Mouse (Mus musculus): ENCODE measurements around the gene Doc2a. TPM values are rescaled to one million over a fixed set of nuclear protein-coding genes. Genes with fewer than 3 reads are reported as not detected.

Gene Doc2a
- polyA plus RNA-seq (2012; fragmentation: generic; extraction: Trizol): not detected

DNA sequence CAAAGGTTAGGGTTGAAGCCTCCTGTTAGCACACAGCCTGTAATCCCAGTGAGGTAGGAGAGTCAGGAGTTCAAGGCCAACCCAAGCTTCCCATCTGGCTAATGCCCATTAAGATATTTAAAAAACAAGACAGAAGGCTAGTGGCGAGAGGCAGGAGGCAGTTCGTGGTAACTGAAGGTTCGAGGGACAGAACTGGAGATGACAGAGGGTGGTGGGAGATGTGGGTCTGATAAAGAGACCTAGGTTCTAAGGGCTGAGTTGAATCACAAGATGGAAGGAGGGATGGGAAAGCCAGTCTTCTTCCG is at the start of gene Doc2a:
TSS of gene Doc2a (plus strand) at position 301 of the 305 bp plus-strand sequence.

DNA sequence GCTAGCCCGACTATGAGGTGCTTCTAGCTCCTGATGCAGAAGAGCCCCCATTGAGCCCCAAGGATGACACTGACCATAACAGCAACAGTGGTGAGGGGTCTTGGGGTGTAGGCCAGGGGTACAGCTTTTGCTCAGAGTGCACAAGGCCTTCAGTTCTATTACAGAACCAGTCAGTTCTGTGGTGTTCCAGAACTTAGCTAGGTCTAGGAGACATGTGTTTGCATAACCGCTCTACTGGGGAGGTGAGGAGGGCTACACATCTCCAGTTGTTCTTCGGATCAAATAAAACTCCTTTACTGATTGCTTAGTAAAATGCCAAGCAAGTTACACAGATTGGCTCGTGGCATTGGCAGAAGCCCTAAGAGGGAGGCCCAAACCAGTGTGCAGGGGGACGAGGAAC is 15.7 kb upstream of the Doc2a start, which contains the start of gene 4930451I11Rik:
TSS of gene 4930451I11Rik (minus strand) at position 101 of the 400 bp plus-strand sequence.

DNA sequence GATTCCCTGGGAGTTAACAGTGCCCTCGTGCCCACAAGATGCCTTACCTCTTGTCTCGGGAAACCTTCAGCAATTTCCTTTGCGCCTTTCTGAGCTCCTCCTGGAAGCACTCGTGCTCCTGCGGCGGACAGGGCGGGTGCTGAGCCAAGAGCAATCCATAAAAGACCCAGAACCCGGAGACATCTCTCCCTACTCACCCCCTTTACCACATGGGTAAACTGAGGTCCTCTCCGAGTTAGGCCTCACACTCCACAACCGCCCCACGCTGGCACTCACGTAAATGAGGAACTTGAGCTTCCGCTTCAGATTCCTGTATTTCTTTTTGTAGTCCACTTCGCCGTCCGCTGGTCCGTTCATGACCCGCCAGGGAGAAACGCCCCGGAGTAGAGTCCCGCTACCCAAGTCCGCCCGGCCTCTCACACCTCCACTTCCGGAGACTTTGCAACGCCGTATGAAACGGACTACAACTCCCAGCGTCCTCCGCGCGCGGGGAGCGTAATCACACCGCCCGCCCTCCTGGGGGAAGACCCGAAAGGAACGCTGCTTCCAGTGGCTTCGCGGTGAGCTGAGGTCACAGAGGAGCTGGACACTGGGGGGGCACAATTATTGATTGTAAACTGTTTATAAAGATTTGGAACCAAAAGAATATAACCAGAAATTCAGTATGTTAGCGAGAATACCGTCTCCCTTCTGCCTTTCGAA is 14.4 kb downstream of the Doc2a start, which contains the start of gene Hirip3:
TSS of gene Hirip3 (plus strand) at position 544 of the 702 bp plus-strand sequence.

DNA sequence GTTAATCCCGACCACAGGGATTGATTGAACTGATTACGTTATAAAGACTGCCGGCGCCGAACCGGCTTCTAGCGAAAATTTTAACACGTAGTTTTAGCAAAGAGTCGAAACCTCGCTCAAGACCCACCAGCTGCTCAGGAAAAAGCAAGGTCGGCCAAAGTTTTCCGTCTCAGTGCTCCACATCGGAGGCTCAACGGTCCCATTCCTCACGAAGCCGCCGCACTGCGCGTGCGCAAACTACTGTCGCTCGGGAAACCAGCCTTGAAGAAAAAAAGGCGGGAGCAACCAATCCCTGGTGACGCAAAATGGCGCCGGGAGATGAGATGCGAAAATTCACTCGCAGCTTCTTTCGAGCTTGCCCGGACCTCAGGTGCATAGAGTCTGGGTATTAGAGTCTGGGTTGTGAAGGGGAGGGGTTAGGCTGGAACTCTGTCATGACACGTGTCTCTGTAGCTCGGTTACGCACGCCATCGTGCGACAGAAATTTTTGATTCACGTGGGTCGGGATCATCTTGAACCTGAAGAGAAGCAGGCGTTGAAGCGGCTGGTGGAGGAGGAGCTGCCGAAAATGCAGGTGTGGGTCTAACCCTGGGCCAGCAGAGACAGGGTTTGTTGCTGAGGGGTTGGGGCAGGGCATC is 15.1 kb downstream of the Doc2a start, which contains the start of gene Ino80e:
TSS of gene Ino80e (minus strand) at position 231 of the 638 bp plus-strand sequence.

DNA sequence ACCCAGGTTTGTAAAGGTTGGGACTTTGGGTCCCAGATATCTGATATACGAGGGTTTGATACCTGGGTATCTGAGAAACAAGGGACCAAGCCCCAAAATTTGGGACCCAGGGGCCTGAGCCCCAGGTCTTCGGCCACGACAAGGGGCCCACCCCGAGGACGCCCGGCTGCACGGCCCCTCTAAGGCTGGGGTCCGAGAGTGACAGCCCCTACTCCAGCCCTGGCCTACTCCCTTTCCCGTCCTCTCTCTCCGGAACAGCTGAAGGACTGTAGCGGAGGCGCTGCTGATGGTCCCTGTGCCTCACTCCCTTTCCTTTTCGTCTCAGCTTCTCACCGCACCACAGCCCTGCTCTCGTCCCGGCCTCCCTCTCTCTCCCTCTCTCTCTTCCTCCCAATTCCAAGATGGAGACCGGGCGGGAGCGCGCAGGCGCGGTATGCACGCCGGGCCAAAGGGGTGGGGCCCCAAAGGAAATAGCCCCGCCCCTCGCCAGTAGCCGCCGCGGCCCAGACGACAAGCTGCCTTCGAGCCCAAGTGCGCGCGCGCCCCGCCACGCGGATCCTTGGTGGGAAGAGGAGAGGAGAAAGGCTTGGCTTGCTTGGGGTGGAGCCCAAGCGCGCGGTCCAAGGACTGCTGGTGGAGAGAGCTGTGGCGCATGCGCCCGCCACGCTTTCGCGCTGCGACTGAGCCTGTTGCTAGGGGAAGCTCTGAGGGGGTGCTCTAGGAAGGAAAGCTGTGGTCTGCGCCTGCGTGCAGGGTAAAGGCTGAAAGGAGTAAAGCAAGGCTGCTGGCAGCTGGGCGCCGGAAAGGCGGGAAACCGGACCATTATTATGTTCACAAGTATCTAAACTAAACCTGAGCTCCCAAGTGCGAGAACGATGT is 37.3 kb downstream of the Doc2a start, which contains the start of gene Taok2:
TSS of gene Taok2 (minus strand) at position 418 of the 879 bp plus-strand sequence.

Other genes with a start within 250 kb of the Doc2a start
- 100 to 1,000 TPM in 1 of 2 experiments, 10 to 100 TPM in 1; 12.1 to 109 TPM for gene Nupr1, start 216.6 kb upstream of the Doc2a start, polyA plus RNA-seq (2012; fragmentation: generic; extraction: Trizol)
- 10 to 100 TPM; 24.3 to 64.3 TPM for gene Sgf29, start 198.1 kb upstream of the Doc2a start, polyA plus RNA-seq (2012; fragmentation: generic; extraction: Trizol)
- gene Sult1a1, start 171.0 kb upstream of the Doc2a start, polyA plus RNA-seq (2012; fragmentation: generic; extraction: Trizol): 10 to 100 TPM in 1 of 2 experiments, under 1 TPM in 1; 0.02 to 11.3 TPM
- 100 to 1,000 TPM in 1 of 2 experiments, 10 to 100 TPM in 1; 72.6 to 201 TPM for gene Bola2, start 152.0 kb upstream of the Doc2a start, polyA plus RNA-seq (2012; fragmentation: generic; extraction: Trizol)
- gene Slx1b, start 151.6 kb upstream of the Doc2a start, polyA plus RNA-seq (2012; fragmentation: generic; extraction: Trizol): 1 to 10 TPM; 5.3 to 7.8 TPM
- 1 to 10 TPM; 4.1 to 4.4 TPM for gene Coro1a, start 139.6 kb upstream of the Doc2a start, polyA plus RNA-seq (2012; fragmentation: generic; extraction: Trizol)
- 100 to 1,000 TPM; 144 to 277 TPM for gene Mapk3, start 87.8 kb upstream of the Doc2a start, polyA plus RNA-seq (2012; fragmentation: generic; extraction: Trizol)
- gene Gdpd3, start 81.1 kb upstream of the Doc2a start, polyA plus RNA-seq (2012; fragmentation: generic; extraction: Trizol): 1 to 10 TPM in 1 of 2 experiments, under 1 TPM in 1; 0.20 to 4.2 TPM
- 100 to 1,000 TPM in 1 of 2 experiments, 10 to 100 TPM in 1; 18.7 to 138 TPM for gene Ypel3, start 70.5 kb upstream of the Doc2a start, polyA plus RNA-seq (2012; fragmentation: generic; extraction: Trizol)
- gene Tbx6, start 65.9 kb upstream of the Doc2a start, polyA plus RNA-seq (2012; fragmentation: generic; extraction: Trizol): under 1 TPM; 0.01 to 0.58 TPM
- gene Ppp4c, start 54.9 kb upstream of the Doc2a start, polyA plus RNA-seq (2012; fragmentation: generic; extraction: Trizol): 100 to 1,000 TPM; 126 TPM
- gene Fam57b, start 49.7 kb upstream of the Doc2a start, polyA plus RNA-seq (2012; fragmentation: generic; extraction: Trizol): under 1 TPM; 0.08 TPM
- not detected for gene 4930451I11Rik, start 15.8 kb upstream of the Doc2a start, polyA plus RNA-seq (2012; fragmentation: generic; extraction: Trizol)
- 10 to 100 TPM; 10.8 to 24.2 TPM for gene Hirip3, start 14.6 kb downstream of the Doc2a start, polyA plus RNA-seq (2012; fragmentation: generic; extraction: Trizol)
- gene Ino80e, start 15.0 kb downstream of the Doc2a start, polyA plus RNA-seq (2012; fragmentation: generic; extraction: Trizol): 10 to 100 TPM; 65.9 to 98.4 TPM
- gene Taok2, start 37.3 kb downstream of the Doc2a start, polyA plus RNA-seq (2012; fragmentation: generic; extraction: Trizol): 10 to 100 TPM; 10.1 to 53.2 TPM
- gene Tmem219, start 75.5 kb downstream of the Doc2a start, polyA plus RNA-seq (2012; fragmentation: generic; extraction: Trizol): 10 to 100 TPM; 27.0 to 35.9 TPM
- 10 to 100 TPM in 1 of 2 experiments, 1 to 10 TPM in 1; 5.7 to 11.3 TPM for gene Kctd13, start 81.5 kb downstream of the Doc2a start, polyA plus RNA-seq (2012; fragmentation: generic; extraction: Trizol)
- under 1 TPM; 0.02 to 0.05 TPM for gene Asphd1, start 102.2 kb downstream of the Doc2a start, polyA plus RNA-seq (2012; fragmentation: generic; extraction: Trizol)
- under 1 TPM; 0.04 to 0.25 TPM for gene Sez6l2, start 103.1 kb downstream of the Doc2a start, polyA plus RNA-seq (2012; fragmentation: generic; extraction: Trizol)
- gene Cdipt, start 128.5 kb downstream of the Doc2a start, polyA plus RNA-seq (2012; fragmentation: generic; extraction: Trizol): 10 to 100 TPM; 88.2 to 97.1 TPM
- gene Cdiptos, start 128.7 kb downstream of the Doc2a start, polyA plus RNA-seq (2012; fragmentation: generic; extraction: Trizol): under 1 TPM; 0.47 to 0.64 TPM
- gene Mvp, start 167.2 kb downstream of the Doc2a start, polyA plus RNA-seq (2012; fragmentation: generic; extraction: Trizol): 10 to 100 TPM; 49.1 to 81.7 TPM
- gene Pagr1b, start 169.1 kb downstream of the Doc2a start, polyA plus RNA-seq (2012; fragmentation: generic; extraction: Trizol): under 1 TPM in 1 of 2 experiments, not detected in 1; 0.55 TPM
- gene Pagr1a, start 169.9 kb downstream of the Doc2a start, polyA plus RNA-seq (2012; fragmentation: generic; extraction: Trizol): 10 to 100 TPM; 14.8 to 18.0 TPM
- 10 to 100 TPM; 28.7 to 44.7 TPM for gene Gm42742, start 173.7 kb downstream of the Doc2a start, polyA plus RNA-seq (2012; fragmentation: generic; extraction: Trizol)
- under 1 TPM in 1 of 2 experiments, not detected in 1; 0.44 TPM for gene Prrt2, start 173.8 kb downstream of the Doc2a start, polyA plus RNA-seq (2012; fragmentation: generic; extraction: Trizol)
- 100 to 1,000 TPM; 130 to 150 TPM for gene Maz, start 179.6 kb downstream of the Doc2a start, polyA plus RNA-seq (2012; fragmentation: generic; extraction: Trizol)
- gene Kif22, start 195.1 kb downstream of the Doc2a start, polyA plus RNA-seq (2012; fragmentation: generic; extraction: Trizol): 10 to 100 TPM; 51.4 to 57.4 TPM
- gene Zg16, start 239.9 kb downstream of the Doc2a start, polyA plus RNA-seq (2012; fragmentation: generic; extraction: Trizol): not detected
- gene AI467606, start 243.9 kb downstream of the Doc2a start, polyA plus RNA-seq (2012; fragmentation: generic; extraction: Trizol): under 1 TPM; 0.08 to 0.25 TPM